8 mouse cellular contexts compared by ENCODE assay signal in genomic region chr11:58008013-58008412, GRCm38 (mm10). TPM values are rescaled to one million over a fixed set of nuclear protein-coding genes. Genes with fewer than 3 reads are reported as not detected.
DNase-seq lines count a peak whose midpoint lies in the region; ATAC-seq and TF ChIP-seq lines count a peak whose summit lies in the region.

No protein-coding gene starts in this region.

- H3K79me2 ChIP-seq in myocyte (ENCODE audit: control insufficient read depth, insufficient read depth) = peaks cover 38% of the 10 kb centered on the region

- H3K4me3 ChIP-seq in left cerebral cortex, adult 2 months = peak overlapping the region; percentile 79
- H3K4me3 ChIP-seq in embryonic facial prominence, embryonic 11.5 days (ENCODE audit: low read depth, low read length) = peak overlapping the region; percentile 97
- H3K4me3 ChIP-seq in myocyte = peak overlapping the region; percentile 78

- H3K36me3 ChIP-seq in embryonic facial prominence, embryonic 11.5 days (replicated peaks; ENCODE audit: control insufficient read depth, insufficient read depth, low read depth, low read length) = no peaks in the 10 kb centered on the region
- no peaks in the 10 kb centered on the region for H3K36me3 ChIP-seq in myocyte (ENCODE audit: control insufficient read depth, insufficient read depth)

- H3K9me3 ChIP-seq in embryonic facial prominence, embryonic 11.5 days (replicated peaks; ENCODE audit: control insufficient read depth, low read length) = no peaks in the 10 kb centered on the region

- TF ChIP-seq CTCF in left cerebral cortex, adult 2 months (IDR thresholded peaks at IDR 0.05) = no peak

- H3ac ChIP-seq in myocyte (ENCODE audit: control insufficient read depth, insufficient read length) = peak overlapping the region; percentile 99

- H3K4me1 ChIP-seq in embryonic facial prominence, embryonic 11.5 days (ENCODE audit: control insufficient read depth, insufficient read depth, low read length) = peaks cover 2% of the 10 kb centered on the region; the same call in 1 of the 2 replicates

- DNase-seq in left cerebral cortex, adult 2 months (ENCODE audit: extremely low spot score in 1 of 2, low spot score in 2 of 2) = no peak
- DNase-seq in left cerebral cortex, adult 18-20 months (ENCODE audit: low spot score in 2 of 2) = no peak
- DNase-seq in embryonic facial prominence, embryonic 11.5 days (ENCODE audit: low spot score) = no peak
- DNase-seq in urinary bladder, postnatal 10 days (ENCODE audit: low spot score) = no peak
- no peak for DNase-seq in left cerebral cortex, postnatal 36 days (ENCODE audit: low spot score in 2 of 2)
- DNase-seq in yolk sac, embryonic 10.5 days (ENCODE audit: low spot score) = no peak

- no peak for ATAC-seq in embryonic facial prominence, embryonic 11.5 days (replicated peaks; ENCODE audit: insufficient number of reproducible peaks, low FRiP score, low TSS enrichment, low read depth)
- peak; percentile 19 for ATAC-seq in inflammation-experienced regulatory T-cells, adult 6 months

- intact Hi-C loops in left cerebral cortex, adult 2 months (cut with DNase I) = loop anchor here (1.0 to 2.0 kb wide), 4 partner anchors 45 to 295 kb away; no protein-coding TSS in a partner anchor
- intact Hi-C loops in left cerebral cortex, postnatal 36 days (cut with DNase I) = loop anchor here (2.0 to 5.0 kb wide), 2 partner anchors 45 to 94 kb away; partner anchors contain the start of gene Cnot8

- no peaks in the 10 kb centered on the region for H3K27me3 ChIP-seq in embryonic facial prominence, embryonic 11.5 days (ENCODE audit: control insufficient read depth, insufficient read depth, low read length)
- no peaks in the 10 kb centered on the region for H3K27me3 ChIP-seq in myocyte (ENCODE audit: control insufficient read depth, insufficient read depth, insufficient read length)

- peak overlapping the region; percentile 51 for H3K4me2 ChIP-seq in embryonic facial prominence, embryonic 11.5 days (ENCODE audit: low read depth, low read length)
- H3K4me2 ChIP-seq in myocyte (ENCODE audit: low read depth) = peak overlapping the region; percentile 90

- H3K27ac ChIP-seq in left cerebral cortex, adult 2 months = peak overlapping the region; percentile 92
- H3K27ac ChIP-seq in embryonic facial prominence, embryonic 11.5 days (replicated peaks; ENCODE audit: low read depth, low read length) = no peak overlapping the region

- no peak for TF ChIP-seq POLR2A in myocyte (IDR thresholded peaks at IDR 0.05; ENCODE audit: insufficient read length, low read depth)

- 13% methylated on average over 5 of the region's 5 CpGs for WGBS in embryonic facial prominence, embryonic 11.5 days

- H3K9ac ChIP-seq in embryonic facial prominence, embryonic 11.5 days (replicated peaks; ENCODE audit: low read length) = peak overlapping the region; percentile 60

TF ChIP-seq in myocyte, 11 proteins besides CTCF, POLR2A, EP300 and RAD21:
- no peak for TF ChIP-seq MAX (IDR thresholded peaks at IDR 0.05; ENCODE audit: low read depth)
TF ChIP-seq in myocyte: peak in this region for 0.

RNA-seq across cellular contexts. Expression of gene Larp1, which starts 0.9 kb away (rescaled TPM):
- 10 to 100 TPM; 91.9 to 97.7 TPM for total RNA-seq in left cerebral cortex, adult 2 months (2021)
- total RNA-seq in left cerebral cortex, adult 18-20 months (2021) = 10 to 100 TPM; 87.5 to 89.1 TPM
- polyA plus RNA-seq in embryonic facial prominence, embryonic 11.5 days (2014; fragmentation: Nextera tagmentation; extraction: Ambion mirVana) = 14.7 and 15.2 TPM in 2 replicates
- 10 to 100 TPM; 21.0 to 29.3 (median 24.1) TPM for polyA plus RNA-seq in inflammation-experienced regulatory T-cells, adult 6 months (2017; shearing (Covaris generic))
- polyA plus RNA-seq in myocyte (2012; fragmentation: generic; extraction: Trizol) = 67.6 TPM
- 10 to 100 TPM; 84.8 to 92.3 TPM for total RNA-seq in left cerebral cortex, postnatal 36 days (2021)
